Mouse (Mus musculus): ENCODE measurements around the gene Nek6.

DNA sequence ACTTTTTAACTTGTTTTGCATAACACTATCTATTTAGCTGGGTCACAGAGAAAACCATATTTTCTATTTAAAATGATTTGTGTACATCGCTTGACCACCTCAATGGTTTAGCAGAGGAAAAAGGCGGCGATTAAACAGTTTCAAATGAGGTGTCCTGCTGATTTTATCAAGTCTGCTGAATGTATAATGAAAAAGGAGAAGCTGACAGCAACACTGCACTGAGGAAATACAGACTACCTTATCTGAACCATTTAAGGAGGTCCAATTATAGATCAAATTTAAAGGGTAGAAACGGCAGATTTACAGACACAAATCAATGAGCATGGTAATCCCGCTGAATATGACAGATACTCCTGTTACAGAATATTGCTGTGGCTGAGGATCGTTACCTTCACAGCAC, 103.0 kb downstream of the Nek6 start:
- TF ChIP-seq CTCF (IDR thresholded peaks at IDR 0.05; ENCODE audit: low read depth), result no peak
- TF ChIP-seq EP300 (optimal IDR thresholded peaks at IDR 0.05), result no peak

Measured in stomach, postnatal 0 days (tissue).